Mouse (Mus musculus) embryonic stem cell, embryonic (primary cell): Measurements from ENCODE around the gene Shisa5.

Experiments
- CTCF ChIA-PET, 4 experiments: fragments of 300-600 bp in 2 of 4; fragments of 350-600 bp in 2 of 4; sonication (Branson Sonifier 250); formaldehyde crosslinking; loops; one replicate each; lab custom pipeline; 2022; ENCODE audit warnings: inconsistent platforms in 2 of 4; lab: Charles Lee
- POLR2A ChIA-PET, 4 experiments: fragments of 300-600 bp in 2 of 4; fragments of 350-600 bp in 2 of 4; sonication (Branson Sonifier 250); formaldehyde crosslinking; loops; one replicate each; lab custom pipeline; 2022; ENCODE audit warnings: antibody characterized with exemption in 4 of 4, inconsistent platforms in 1 of 4; lab: Charles Lee

Shisa5 gene

DNA sequence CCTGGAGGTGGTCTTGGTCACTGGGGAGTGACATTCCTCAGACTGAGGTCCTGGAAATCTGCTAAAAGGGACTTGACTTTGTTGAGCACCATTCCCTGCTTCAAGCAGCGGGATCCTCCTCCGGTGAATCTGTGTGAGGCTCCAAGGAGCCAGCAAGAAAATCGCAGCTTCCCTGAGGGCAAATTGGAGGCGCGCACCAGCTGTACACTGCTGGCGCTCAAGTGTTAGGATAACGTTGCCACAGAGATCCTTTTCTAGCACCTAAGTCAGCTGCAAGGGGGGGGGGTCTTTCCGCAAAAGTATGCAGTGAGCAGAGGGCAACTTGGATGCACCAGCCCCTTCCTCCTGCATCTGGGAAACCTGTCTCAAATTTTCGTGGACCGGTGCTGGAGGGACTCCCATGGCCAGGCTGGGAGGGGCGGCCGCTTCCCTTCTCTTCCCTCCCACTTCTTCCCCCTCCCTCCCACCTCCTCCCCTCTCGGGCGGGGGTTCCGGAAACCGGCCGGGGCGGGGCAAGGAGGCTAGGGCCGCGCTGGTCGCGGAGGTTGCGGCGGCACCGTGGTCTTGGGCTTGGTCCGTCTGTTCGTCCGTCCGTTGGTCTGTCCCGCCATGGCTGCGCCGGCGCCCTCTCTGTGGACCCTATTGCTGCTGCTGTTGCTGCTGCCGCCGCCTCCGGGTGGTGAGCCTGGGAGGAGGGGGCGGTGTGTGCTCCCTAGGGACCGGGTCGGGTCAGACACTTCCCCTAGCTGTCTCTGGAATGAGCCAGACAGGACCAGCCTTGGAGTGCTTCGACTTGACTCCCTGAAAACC is at the start of gene Shisa5:
Gene Shisa5 (plus strand): TSS at position 480 of the 810 bp plus-strand sequence.
- ChIA-PET CTCF (interaction anchor here (0.6 to 2.2 kb wide), 12 partner anchors 8 to 794 kb away, joined by 3 to 12 read pairs (median 4); partner anchors contain the start of genes Trex1 (in 3 of the 4), Atrip (in 1 of the 4) and Nme6 (in 1 of the 4)), POLR2A (interaction anchor here in 3 of 4 experiments (0.6 to 2.5 kb wide), 25 partner anchors 8 to 979 kb away, joined by 3 to 19 read pairs (median 3); partner anchors contain the start of genes Trex1 (in 3 of the 3), Atrip (in 1 of the 3) and Impdh2 (in 1 of the 3))

DNA sequence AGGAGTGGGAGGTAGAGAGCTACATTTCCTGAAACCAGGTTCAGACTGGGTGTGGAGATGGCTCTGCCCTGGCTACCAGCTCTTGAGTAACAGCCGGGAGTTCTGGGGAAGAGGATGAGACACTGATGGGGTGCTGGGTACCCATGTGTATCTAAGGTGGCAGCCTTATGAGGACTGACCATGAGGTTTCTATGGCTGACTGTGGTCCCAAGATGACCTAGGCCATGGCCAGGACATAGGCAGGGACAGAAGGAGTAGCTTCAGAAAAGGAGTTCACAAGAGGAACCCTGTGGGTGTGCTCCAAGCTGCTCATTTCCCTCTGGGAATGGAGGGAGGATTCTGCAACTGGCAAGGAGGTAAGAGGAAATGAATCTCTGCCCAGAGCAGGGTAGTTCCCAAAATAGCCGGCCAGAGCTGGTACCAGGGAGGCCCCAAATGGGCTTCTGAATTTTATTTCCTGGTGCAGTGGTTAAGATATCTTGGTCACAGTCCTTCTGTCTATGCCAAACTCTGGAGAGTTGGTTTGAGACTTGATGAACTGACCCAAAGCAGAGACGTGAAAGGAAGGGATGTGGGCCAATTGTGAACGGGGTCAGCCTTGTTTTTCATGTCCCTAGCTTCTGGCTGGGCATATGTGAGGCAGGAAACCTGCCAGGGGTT is 48.4 kb upstream of the Shisa5 start:
- POLR2A ChIA-PET = interaction anchor here in 2 of 4 experiments (0.7 to 3.3 kb wide), 10 partner anchors 10 to 237 kb away, joined by 3 to 14 read pairs (median 8); partner anchors contain the start of genes Trex1 (in 2 of the 2), Atrip (in 1 of the 2), Celsr3 (in 1 of the 2) and Slc26a6 (in 1 of the 2)
- CTCF ChIA-PET = interaction anchor here in 2 of 4 experiments (0.5 to 1.0 kb wide), 2 partner anchors 11 to 1509 kb away, joined by 4 to 7 read pairs; no protein-coding TSS in a partner anchor

DNA sequence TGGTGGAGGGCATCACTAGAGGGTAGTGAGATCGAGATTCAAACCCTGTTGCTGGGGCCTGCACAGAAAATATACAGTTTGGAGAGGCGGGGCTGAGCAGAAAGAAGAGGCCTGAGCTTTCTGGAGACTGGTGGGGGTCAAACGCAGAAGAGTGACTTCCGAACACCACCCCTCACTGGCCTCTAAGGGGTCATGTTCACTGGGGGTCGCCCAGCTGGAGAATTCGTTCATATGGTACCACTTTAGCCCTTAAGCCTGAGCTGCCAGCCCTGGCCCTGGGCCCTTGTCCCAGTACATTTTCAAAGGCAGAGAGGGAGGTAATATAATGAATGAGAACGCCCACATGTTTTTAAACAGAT is 47.9 kb upstream of the Shisa5 start:
- POLR2A ChIA-PET = interaction anchor here in 3 of 4 experiments (0.9 to 3.3 kb wide), 18 partner anchors 11 to 881 kb away, joined by 3 to 16 read pairs (median 7); partner anchors contain the start of genes Atrip (in 2 of the 3), Trex1 (in 2 of the 3), Col7a1 (in 1 of the 3) and Plxnb1 (in 1 of the 3)
- CTCF ChIA-PET = interaction anchor here in 3 of 4 experiments (0.5 to 2.3 kb wide), 5 partner anchors 10 to 1509 kb away, joined by 3 to 22 read pairs (median 7); partner anchors contain the start of gene Trex1 (in 1 of the 3)

DNA sequence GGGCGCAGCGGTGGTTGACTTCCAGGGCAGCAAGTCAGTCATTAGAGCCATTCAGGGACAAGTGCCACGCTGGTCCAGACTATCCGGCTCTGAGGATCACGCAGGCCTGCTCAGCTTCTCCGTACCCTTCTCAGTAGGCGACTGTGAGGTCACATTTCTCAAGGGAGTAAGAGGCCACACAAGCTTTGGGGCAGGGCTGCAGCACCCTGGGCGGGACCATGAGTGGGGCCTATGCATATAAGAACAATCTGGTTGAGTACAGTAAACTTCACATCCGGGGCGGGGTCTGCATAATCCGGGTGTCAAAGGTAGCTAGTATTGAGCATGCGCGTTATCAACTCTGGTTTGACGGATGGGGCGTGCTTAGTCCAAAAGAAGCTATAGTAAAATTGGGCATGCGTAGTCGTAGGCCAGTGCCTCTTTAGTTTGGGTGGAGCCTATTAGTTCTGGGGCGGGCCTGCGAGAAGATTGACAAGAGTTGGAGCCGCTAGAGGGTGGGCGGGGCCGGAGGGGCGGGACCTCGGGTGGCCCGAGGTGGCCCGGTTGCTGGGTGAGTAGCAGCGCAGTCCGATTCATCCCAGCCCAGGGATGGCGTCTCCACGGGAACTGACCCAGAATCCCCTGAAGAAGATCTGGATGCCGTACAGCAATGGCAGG is 46.8 kb upstream of the Shisa5 start, which contains the start of gene Pfkfb4:
Gene Pfkfb4 (plus strand): TSS at position 351 of the 657 bp plus-strand sequence.
- POLR2A ChIA-PET = interaction anchor here (0.5 to 3.3 kb wide), 83 partner anchors 9 to 1743 kb away, joined by 3 to 17 read pairs (median 4); partner anchors contain the start of genes Atrip (in 2 of the 4), Ndufaf3 (in 2 of the 4), Plxnb1 (in 2 of the 4) and Slc26a6 (in 2 of the 4)

DNA sequence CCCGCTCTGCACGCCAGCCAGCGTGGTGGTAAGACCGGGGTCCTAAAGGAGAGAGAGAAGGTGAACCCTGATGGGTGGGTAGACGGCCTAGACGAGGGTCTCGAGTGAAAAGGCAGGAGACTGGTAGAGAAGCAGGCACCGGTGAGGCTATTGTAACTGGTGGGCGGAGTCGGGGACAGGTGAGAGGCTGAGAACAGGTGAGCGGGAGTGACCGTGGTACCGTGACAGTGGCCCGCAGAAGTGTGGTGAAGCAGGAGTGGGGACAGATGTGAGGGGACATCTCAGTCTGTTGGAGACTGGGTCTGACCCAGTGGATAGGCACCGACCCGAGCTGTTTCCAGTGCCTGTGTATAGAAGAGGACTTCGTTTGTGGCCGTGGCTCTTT is 46.3 kb upstream of the Shisa5 start:
- ChIA-PET CTCF (interaction anchor here (0.7 to 2.3 kb wide), 9 partner anchors 8 to 1640 kb away, joined by 3 to 22 read pairs (median 4); partner anchors contain the start of genes Nckipsd (in 1 of the 4), Nme6 (in 1 of the 4) and Slc26a6 (in 1 of the 4)), POLR2A (interaction anchor here (0.5 to 3.3 kb wide), 66 partner anchors 8 to 1341 kb away, joined by 3 to 17 read pairs (median 4); partner anchors contain the start of genes Atrip (in 2 of the 4), Ndufaf3 (in 2 of the 4), Plxnb1 (in 2 of the 4) and Slc26a6 (in 2 of the 4))

More for the DNA sequence above, 46.8 kb upstream of the Shisa5 start, which contains the start of gene Pfkfb4:
- CTCF ChIA-PET = interaction anchor here (0.6 to 2.3 kb wide), 15 partner anchors 9 to 1641 kb away, joined by 3 to 22 read pairs (median 4); partner anchors contain the start of genes Nckipsd (in 1 of the 4), Nme6 (in 1 of the 4), Slc26a6 (in 1 of the 4) and Trex1 (in 1 of the 4)

DNA sequence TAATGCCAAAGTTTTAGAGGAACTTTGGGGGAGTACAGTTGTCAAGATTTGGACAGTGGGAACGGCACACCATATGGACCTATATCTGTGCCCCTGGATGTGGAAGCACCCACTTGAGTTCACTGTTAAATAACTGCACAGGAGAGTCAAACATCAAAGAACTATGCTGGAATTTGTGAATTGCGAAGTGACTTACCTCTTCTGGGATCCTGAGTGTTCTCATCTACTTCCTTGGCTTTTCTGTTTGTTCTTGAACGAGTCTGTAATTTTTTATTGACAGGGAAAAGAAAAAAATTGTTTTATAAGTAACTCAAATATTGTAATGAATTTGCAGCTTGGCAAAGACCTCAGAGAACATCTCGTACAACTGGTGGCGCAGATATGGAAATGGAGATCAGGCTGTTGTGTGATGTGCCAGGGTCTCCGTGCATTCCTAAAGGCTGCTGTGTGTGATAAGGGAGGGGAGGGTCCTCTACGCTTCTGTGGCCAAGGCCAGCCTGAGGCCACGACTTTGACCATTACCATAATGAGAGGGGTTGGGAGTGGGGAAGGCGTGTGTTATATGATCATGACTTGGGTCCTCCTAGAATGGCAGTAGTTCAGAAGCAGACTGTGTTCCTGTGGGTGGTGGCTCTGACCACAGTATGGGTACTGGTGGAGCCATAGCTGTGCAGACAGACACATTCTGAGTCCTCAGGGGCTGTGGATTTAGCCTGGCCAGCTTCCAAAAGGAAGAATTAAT is 45.6 kb upstream of the Shisa5 start:
- POLR2A ChIA-PET = interaction anchor here in 2 of 4 experiments (0.8 to 3.3 kb wide), 8 partner anchors 23 to 1340 kb away, joined by 3 to 17 read pairs (median 9); partner anchors contain the start of genes Atrip (in 1 of the 2), Celsr3 (in 1 of the 2) and Nme6 (in 1 of the 2)
- CTCF ChIA-PET = interaction anchor here in 3 of 4 experiments (1.4 to 2.3 kb wide), 3 partner anchors 8 to 173 kb away, joined by 4 to 22 read pairs (median 10); no protein-coding TSS in a partner anchor

DNA sequence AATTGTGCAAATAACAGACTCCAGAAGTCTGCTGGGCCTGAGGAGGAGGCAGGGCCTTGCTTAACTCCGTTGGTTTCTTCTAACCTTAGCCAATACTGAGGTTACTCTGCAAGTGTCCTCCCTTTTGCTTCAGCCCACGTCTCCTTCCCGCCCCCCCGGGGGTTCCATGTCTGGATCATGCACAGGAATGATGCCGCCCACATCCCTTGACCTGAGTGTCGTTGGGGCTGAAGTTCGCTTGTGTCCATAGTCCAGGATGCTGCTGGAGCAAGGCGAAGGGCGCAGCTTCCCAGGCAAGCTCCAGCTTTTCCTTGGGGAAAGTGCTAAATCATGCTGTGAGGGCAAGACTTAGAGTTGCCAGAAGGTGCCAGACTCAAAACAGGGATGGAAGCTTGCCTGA is 42.0 kb upstream of the Shisa5 start:
- ChIA-PET POLR2A (interaction anchor here in 3 of 4 experiments (0.6 to 0.9 kb wide), 3 partner anchors 72 to 889 kb away, joined by 3 read pairs; partner anchors contain the start of gene Atrip (in 1 of the 3)), CTCF (interaction anchor here in 1 of 4 experiments (0.9 kb wide), 1 partner anchor 148 kb away, joined by 3 read pairs; no protein-coding TSS in a partner anchor)

DNA sequence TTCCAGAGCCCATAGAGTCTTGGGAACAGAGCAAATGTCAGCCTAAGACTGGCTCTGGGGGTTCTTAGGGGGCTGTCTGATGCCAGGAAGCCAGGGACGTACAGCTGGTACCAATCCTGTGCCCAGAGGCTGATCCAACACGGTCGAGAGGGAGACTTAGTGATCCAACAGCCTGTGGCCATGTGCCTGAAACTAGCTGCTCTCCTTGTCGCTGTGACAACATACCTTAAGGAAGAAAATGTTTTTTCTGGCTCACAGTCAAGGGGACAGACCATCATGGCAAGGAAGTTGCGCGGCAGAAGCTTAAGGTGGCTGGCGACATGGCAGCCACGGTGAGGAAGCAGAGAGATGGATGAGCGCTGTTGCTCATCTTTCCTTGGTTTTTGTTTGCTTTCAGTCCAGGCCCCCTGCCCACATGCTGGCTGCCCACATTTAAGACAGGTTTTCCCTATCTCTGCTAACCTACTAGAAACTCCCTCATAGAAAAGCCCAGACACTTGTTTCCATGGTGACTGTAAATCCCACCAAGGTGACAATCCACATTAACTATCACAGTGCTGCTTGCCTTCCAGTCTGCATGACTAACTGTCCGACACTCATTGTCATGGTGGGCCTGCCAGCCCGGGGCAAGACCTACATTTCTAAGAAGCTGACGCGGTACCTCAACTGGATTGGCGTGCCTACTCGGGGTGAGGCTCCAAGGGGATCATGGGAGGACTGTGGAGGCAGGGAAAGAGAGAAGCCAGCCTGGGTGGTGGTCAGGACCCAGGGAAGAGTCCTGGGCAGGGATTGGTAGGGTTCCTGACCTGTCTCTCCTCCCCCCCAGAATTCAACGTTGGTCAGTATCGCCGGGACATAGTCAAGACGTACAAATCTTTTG is 39.8 kb upstream of the Shisa5 start:
- ChIA-PET POLR2A (interaction anchor here in 1 of 4 experiments (1.0 to 1.9 kb wide), 2 partner anchors 76 to 97 kb away, joined by 3 to 4 read pairs; partner anchors contain the start of gene Plxnb1), CTCF (interaction anchor here in 1 of 4 experiments (0.9 kb wide), 1 partner anchor 125 kb away, joined by 3 read pairs; no protein-coding TSS in a partner anchor)

DNA sequence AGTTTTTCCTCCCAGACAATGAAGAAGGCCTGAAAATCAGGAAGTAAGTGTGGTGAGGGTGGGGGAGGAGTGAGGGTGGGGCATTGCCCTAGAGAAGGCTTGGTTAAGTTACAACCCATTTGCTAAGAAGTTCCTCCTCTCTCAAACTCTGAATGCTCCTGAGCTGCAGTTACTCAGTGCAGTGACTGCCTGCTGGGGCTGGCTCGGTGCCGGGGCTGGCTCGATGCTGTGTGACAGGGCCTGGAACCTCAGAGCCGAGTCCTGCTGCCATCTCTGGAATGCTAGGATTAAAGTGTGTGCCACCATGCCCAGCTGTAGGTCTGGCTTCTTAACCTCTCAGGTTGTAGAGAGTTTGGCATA is 39.2 kb upstream of the Shisa5 start:
- ChIA-PET POLR2A (interaction anchor here in 1 of 4 experiments (1.9 kb wide), 1 partner anchor 96 kb away, joined by 4 read pairs; the partner anchor contains the start of gene Plxnb1), CTCF (interaction anchor here in 1 of 4 experiments (0.9 kb wide), 1 partner anchor 125 kb away, joined by 3 read pairs; no protein-coding TSS in a partner anchor)

DNA sequence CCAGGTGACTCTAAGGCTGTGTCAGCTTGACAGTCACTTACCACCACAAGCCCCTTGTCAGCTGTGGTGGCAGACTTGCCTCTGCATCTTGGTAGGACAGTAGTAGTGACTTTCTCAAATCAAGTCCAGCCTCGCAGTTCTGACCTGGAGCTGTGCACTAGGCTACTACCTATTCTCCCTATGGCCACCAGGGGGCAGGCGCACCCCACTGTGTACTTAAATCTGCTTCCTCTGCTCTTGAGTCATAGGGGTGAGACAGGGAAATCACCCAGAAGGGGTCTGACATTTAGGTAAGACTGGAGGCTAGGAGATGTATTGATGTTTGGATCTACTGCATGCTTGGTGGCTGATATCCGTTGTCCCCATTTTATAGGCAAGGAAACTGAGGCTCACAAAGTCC is 37.6 kb upstream of the Shisa5 start:
- ChIA-PET POLR2A (interaction anchor here in 3 of 4 experiments (1.2 to 2.3 kb wide), 7 partner anchors 9 to 247 kb away, joined by 3 to 6 read pairs (median 4); partner anchors contain the start of genes Trex1 (in 2 of the 3) and Pfkfb4 (in 1 of the 3)), CTCF (interaction anchor here (0.5 to 2.1 kb wide), 31 partner anchors 9 to 950 kb away, joined by 3 to 22 read pairs (median 4); partner anchors contain the start of genes Trex1 (in 4 of the 4), Pfkfb4 (in 2 of the 4) and Nme6 (in 1 of the 4))

DNA sequence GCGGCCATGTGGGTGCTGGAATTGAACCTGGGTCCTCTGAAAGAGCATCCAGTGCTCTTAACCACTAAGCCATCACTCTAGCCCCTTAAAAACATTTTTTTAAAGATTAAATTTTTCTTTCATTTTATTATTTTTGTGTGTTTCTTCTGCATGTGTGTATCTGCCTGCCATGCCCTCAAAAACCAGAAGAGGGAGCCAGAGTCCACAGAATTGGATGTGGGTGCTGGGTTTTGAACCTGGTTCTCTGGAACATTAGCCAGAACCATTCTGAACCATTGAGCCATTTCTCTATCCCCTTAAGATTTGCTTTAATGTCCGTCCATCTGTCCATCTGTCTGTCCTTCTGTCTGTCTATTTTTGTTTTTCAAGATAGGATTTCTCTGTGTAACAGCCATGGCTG is 35.2 kb upstream of the Shisa5 start:
- ChIA-PET POLR2A (interaction anchor here in 1 of 4 experiments (0.6 to 2.1 kb wide), 3 partner anchors 21 to 158 kb away, joined by 3 to 9 read pairs (median 3); partner anchors contain the start of gene Trex1), CTCF (interaction anchor here in 1 of 4 experiments (0.8 kb wide), 1 partner anchor 604 kb away, joined by 4 read pairs; no protein-coding TSS in a partner anchor)

DNA sequence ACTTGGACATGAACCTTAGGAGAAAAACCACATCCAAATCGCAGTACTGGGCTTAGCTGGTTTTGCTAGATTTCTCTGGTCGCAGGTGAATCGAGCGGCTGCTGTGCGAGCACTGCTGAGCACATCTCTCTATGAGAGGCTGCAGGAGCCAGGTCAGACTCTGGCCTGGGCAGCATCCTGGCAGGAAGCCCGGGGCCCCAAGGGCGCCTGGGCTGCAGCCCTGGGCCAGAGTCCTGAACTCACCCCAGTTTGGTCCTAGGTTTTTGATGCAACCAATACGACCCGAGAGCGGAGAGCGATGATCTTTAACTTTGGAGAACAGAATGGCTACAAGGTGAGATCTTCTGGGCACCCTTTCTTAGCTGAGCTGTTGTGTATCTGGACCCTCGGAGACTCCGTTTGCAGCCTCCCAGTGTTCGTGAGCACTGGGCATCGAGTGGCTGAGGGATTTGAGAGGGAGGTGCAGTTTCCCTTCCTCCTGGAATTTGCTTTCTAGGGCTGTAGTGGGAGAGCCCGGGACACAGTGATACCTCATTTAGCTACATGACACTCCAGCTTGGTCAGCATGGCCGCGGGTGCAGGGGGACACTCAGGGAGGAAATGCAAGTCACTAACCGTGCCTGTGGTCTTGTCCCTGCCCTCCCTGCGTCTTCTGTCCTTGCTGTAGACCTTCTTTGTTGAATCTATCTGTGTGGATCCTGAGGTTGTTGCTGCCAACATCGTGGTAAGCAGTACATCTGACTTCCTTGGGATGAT is 31.2 kb upstream of the Shisa5 start:
- POLR2A ChIA-PET = interaction anchor here in 1 of 4 experiments (1.9 to 2.0 kb wide), 2 partner anchors 18 to 57 kb away, joined by 4 to 5 read pairs; no protein-coding TSS in a partner anchor
- CTCF ChIA-PET = interaction anchor here in 3 of 4 experiments (1.0 to 1.5 kb wide), 4 partner anchors 52 to 555 kb away, joined by 3 to 5 read pairs (median 3); partner anchors contain the start of gene Trex1 (in 3 of the 3)

DNA sequence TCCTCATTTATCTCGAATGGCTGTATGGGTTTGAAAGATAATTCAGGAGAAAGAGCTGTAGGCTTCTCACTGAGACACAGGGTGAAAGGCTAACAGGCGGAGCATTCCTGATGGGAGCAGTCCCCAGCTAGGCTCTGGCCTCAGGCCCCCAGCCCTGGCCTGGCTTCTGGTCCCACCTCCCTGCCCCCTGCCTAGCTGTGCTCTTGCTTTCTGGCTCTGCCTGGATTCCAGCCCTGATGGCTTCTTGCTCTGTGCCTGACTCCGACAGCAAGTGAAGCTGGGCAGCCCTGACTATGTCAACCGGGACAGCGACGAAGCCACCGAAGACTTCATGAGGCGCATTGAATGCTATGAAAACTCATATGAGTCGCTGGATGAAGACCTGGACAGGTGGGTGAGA is 30.3 kb upstream of the Shisa5 start:
- POLR2A ChIA-PET = no interaction called here
- CTCF ChIA-PET = interaction anchor here in 3 of 4 experiments (0.7 to 2.0 kb wide), 3 partner anchors 51 to 114 kb away, joined by 3 to 5 read pairs (median 3); partner anchors contain the start of gene Trex1 (in 1 of the 3)
